Mouse (Mus musculus) frontal cortex, postnatal 36 days (tissue): ENCODE measurements at regions not wholly inside any gene's neighbourhood (a gene's known extent, or its start where the extent isn't known, plus 50 kb on each side); places are given as distances from the start of the nearest gene placed in this dataset.
A peak's percentile ranks its signal among the peaks of the same experiment; 100 is the strongest.

Experiments
- DNase-seq, 2 experiments: peaks; one replicate each; pipeline ENCODE4 v3.0.0; 2022; ENCODE audit warnings: low spot score in 2 of 2

DNA sequence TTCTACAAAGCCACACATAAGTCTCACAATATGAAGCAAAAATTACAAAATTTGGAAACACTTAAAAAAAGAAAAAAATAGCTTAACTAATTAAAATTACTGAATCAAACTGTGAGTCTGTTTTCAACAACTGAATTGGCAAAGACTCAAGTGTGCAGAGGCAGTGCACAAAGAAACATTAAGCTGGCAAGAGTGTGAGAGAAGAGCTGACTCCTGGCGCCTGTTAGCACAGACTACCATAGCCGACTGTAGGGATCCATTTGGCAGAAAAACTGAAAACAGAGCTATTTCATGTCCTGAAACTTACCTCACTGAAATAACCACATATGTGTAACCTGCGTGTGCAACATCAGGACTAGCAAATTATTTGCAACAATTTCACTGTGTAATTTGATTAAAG is 746.4 kb upstream of the Cypt12 start:
- DNase-seq, result no peak

DNA sequence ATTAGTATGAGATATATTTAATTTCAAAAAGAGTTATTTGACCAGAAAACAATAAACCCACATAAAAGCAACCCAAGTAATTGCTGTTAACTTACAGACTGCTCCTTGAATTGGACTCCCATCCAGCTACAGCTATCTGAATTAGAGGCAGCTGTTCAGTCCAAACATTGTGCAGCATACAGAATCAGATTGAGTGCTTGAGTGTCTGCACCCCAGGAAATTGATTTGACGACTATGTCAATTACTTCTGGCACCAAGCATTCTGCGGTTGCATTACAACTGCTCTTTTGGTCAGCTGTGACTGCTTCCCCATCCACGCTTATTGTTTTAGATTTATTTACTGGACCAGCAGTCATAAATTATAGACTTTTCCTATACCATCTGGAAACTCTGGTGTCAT is 734.2 kb upstream of the Cypt12 start:
- DNase-seq, result no peak

DNA sequence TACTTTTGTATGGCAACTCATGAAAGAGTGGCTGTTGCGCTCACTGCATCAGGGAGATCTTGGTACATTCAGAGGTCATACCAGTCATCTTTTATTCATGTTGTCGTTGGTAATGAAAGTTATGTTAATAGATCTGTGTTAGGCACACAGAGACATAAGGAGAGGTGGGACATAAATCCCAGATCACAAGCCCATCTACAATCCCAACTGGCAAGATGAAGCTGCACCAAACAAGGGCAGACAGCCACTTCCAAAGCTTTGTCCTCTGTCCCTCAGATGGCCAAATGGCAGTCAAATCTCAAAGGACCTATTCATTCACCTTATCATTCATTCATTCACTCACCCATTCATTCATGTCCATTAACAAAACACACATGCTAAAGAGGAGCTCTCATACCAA is 731.4 kb upstream of the Cypt12 start:
- no peak for DNase-seq

DNA sequence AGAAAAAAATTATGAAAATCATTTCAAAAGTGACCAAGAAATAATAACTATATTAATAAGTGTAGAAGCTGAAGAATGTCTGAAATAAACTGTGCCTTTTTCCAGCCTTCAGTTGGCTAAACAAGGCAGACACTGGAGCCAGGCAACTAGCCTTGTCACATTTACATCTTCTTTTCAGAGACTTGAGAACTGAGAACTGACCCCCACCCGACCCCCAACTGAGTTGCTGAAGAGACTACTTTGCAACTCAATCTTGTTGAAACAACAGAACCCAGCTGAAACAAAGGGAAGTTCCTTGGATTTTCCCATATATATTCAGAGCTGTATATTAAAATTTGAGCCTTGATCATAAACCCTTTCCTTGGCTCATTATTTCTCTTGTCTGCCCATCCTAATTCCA is 709.8 kb upstream of the Cypt12 start:
- no peak for DNase-seq

DNA sequence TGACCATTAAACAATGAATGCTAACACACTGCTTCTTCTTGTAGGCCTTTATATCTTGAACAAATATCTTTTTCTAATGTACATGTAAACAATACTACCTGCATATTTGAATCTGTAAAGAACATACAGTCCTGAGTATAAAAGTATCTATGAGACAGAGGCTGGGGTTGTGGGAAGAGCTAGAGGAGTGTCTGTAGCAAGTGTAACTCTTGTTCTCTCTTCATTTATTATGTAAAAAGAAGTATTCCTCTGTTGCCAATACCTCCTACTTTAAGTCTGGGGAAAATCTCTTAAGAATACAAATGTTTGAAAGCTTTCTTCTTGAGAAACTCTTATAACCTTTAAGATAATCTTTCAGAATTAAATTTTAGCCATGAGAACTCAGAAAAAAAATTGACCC is 689.8 kb upstream of the Cypt12 start:
- DNase-seq, result no peak

DNA sequence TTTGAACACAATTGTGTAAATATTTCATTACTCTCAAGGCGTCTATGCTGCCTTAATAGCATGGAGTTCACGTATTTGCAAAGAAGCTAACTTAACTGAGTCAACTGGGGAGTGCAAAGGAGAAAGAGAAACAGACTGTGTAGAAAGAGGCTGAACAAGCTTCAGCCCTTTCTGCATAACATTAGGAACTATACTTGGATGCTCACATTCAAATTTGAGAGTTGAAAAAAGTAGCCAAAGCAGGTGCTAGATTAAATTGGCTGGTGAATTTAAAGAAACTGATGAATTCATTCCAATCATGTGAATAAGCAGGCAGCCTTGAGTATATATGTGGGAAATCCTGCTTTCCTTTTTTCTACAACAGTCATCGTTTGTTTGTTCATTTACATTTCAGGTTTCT is 689.1 kb upstream of the Cypt12 start:
- DNase-seq, result peak in 1 of 2 experiments; percentile 8

DNA sequence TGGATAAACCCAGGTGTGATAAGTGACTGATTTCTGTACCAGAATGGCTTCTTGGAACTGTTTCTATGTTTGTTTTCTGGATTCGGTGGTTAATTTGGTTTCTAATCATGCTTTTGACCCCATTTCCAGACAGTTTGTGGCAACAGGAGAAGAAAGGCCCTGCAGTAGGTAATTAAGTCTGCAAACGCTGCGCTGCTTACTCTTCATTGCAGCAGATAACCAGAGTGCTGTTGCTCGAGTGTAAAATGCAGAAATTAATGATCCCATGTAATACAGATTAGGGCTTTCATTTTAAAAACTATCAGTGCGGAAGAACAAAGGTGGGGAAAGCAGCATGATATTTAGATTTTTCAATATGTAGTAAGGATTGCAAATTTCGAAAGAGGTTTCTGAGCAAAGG is 667.0 kb upstream of the Cypt12 start:
- DNase-seq, result no peak

DNA sequence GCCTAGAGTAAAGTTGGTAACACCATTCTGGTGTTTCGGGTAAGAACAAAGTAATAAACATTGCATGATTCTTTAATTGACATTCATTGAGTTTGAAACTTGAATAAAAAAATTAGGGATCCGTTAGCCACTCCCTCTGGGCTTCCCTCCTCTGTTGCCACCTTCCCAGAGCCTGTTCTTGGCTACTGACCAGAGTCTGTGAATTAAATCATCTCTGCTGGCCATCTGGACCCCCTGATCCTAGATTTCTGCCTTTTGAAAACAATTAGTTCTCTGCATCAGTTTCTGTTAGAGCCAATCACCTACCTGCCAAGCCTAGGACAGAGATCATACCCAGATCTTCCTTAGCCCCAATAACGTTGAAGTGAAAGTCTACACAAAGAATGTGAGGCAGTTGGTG is 665.3 kb upstream of the Cypt12 start:
- DNase-seq, result no peak

DNA sequence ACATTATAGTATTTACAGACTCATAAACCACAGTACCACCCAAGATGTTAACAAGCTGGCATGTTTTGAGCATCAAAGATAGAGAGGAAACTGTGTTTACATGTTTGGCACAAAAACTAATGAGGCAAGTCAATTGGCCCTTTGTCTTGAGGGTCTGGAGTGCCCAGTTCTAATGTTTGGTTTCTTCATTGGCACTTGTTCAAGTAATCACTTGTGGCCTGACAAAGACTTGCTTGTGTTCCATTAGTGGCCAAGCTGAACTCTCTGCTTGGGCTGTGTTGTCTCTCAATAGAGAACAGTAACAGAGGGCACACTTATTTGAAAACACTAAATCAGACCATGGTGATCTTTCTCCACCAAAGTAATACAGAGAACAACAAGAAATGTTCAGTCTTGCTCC is 630.7 kb upstream of the Cypt12 start:
- no peak for DNase-seq

DNA sequence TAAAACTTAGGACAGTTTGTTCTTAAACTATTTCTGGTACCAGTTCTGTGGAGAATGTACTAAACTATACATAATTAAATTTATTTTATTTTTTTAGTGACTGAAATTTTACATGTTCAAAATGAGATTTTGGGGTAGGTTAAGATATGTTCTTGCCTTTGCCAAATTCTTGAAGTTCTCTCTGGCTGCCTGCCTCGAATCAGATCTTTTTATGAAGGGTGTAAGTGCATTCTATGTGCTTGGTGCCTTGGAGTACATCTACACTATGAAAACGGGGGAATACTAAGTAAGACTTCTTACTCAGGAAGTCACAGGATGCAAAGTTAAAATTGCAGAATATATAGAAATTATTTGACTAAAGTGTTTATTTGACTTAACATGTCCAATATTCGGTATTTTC is 629.8 kb upstream of the Cypt12 start:
- no peak for DNase-seq

DNA sequence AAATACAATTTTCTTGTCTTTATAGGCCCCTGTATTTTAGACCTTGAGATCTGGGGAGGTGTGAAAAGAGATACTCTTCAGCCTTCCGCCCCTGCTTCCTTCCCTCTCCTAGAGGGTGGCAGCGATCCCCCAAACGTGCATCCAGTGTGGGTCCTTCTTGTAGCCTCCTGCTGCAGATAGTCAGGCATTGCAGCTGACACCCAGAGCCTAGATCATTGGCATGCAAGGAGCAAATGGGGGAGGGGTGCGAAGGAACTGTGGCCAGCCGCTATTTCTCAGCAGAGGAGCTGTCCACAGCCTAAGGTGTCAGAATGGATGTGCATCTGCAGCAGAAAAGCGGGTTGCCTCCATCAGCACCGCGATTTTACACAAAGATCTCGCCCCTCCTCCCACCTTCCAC is 629.0 kb upstream of the Cypt12 start:
- no peak for DNase-seq

DNA sequence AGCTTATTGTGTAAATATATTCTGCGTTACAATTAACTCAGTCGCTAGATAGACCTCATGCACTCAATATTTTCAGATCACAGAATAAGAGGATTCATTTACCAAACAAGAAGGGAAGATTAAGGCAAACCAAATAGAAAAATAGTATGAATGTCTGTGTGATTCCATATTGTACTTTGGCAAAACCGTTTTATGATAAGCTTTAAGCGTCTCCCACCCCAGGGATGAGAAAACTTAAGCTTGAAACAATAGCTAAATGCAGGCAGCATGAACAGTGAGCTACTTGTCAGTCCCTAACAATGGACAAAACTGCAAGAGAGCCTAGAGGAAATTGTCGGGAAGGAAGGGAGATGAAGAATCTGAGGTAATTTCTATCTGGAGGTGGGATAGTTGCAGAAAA is 628.3 kb upstream of the Cypt12 start:
- no peak for DNase-seq

DNA sequence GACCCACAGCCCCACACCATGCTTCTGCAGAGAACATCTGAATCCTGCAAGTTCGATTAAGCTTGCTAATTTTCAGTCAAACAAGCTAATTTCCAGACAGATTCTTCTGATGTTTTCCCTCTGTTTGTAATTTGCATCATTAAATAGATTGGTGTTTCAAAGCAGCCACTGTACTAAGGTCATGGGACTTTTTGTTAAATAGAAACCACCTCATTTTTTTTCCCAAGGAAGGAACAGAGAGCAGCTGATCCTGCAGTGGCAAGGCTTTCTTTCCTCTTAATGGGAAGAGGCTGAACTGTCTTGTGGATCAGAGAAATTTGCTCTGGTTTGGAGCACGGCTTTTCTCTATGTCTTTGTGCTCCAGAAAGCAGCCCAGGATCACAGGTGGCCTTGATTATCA is 625.9 kb upstream of the Cypt12 start:
- DNase-seq, result no peak

DNA sequence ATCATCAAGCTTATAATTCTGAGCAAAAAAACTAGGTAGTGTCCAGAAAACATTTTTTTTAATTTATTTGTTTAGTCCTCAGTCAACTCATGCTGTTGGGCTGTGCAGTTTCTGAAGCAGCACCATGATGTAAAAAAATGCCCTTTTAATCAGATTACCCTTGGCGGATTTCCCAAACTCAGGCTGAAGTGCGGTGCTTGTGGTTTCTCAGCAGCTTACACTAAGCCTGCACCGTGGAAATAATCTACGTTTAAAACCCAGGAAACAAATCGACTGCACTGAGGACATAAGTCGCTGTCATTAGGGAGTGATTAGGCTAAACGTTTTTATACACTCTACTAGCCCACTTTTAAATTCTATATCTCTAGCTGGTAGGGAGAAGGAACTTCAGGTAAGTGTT is 623.4 kb upstream of the Cypt12 start:
- no peak for DNase-seq

DNA sequence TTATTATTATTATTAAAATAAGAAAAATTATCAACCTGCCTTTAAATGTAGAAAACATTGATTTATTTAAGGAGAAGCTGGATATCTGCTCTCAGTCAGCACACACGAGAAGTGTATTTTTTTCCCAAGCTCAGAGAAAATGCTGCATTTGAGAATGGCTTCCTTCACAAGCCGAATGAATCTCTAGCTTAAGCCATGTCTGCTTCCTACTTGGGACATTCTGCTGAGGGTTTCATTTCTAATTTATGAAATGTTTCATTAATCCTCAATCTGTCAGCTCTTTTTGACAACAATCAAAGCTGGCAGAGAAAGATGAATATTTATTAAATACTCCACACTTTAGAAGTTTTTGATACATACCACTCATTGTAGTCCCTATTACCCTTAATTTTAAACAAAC is 622.4 kb upstream of the Cypt12 start:
- DNase-seq, result no peak

DNA sequence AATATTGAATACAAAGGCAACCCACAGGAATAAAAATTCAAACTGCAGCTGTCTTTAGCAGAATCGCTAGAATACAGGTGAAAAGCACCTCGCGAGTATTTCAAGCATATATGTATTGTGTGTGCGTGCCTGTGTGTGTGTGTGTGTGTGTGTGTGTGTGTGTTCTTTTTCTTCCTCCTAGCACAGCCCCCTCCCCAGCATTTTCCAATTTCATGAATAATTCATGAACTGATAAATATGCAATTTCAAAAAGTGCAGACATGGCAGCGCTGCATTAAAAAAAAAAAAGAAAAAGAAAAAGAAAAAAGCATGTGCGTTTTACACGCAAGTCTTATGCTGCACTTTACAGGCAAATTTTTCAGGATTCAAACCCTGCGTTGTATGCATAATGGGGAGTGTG is 621.9 kb upstream of the Cypt12 start:
- no peak for DNase-seq

DNA sequence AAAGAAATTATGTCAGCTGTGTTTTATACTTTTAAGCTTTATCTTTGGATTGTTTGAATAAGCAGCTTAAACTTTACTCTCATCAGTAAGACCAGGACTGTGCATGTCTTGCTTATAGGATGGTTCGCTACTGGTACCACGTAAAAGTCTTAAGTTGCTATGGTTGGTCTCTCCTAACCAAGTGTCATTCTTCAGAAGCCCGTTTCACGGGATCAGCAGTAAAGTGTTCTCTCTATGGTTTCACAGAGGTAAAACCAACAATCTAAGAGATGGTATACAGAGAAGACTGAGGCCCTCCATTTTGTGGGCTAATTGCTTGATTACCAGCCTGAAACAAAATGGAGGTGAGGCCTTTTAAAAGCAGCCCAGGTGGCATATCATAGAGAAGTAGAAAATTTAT is 621.4 kb upstream of the Cypt12 start:
- no peak for DNase-seq

DNA sequence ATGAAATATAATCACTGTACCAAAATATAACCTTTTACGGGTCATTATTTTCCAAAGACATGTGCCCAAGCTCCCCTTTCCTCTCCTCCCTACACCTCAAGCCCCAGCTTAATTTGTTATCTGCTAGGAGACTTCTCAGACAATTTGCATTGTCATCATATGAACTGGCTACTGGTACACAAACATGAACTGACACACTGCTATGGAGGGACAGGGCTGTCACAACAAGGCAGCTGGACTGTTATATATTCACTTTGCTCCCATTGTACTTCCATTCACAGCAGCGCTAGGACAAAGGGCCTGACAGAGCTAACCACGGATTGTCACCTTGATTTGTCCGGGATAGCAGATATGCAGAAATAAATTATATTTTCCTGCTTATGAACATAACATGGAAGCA is 620.5 kb upstream of the Cypt12 start:
- DNase-seq, result no peak

DNA sequence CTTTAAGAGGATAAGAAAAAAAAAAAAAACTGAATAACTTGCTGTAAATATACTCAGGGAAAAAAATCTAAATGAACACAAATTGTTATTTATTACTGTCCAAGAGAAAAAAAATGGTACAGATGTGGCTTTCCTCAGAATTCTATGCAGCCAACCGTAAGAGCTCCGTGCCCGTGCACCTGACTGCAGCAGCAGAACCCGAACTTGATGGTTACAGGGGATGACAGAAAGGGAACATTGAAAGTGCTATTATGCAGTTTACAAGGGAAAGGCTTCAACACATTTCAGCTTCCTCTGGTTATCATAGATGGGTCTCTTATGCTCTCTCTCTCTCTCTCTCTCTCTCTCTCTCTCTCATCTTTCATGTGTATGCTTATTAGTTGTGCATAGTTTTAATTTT is 618.8 kb upstream of the Cypt12 start:
- no peak for DNase-seq

DNA sequence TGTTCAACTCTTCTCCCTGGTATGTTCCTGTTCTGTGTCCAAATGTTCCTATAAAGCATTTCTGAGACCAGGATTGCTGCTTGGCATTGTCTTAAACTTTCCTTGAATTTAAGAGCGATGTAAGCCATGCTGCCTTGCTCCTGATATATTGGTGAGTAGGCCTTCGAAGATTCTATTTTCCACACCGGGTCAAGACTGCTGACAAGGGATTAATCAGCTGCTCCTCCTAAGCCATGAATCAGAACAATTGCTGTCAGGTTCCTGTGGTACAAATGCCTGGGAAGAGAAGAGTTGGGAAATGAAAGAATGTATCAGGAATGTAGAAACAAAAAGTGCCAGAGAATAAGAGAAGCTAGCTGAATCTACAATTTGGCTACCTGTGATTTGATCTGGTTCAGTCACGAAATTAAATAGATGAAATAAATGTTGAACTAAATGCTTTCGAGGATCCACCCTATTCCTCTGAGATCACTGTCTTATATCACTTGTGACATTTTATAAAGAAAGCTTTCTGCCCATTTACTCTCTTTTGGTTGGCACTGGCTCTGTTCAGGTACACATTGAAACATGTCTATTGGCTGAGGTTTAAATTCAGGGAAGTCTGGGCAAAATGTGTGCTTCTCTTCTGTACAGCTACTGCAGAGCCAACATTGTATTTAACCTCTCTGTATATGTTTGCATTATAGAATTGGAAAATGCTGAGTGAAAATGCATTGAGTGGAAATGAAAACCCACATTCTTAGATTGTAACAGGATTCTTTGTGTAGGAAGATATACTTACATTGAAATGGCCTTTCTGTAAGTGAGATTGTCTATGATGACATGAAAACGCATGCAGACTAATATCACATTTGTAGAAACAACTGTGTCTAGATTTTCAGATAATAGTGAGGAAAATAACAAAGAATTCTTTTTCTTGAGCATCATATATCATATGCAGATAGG is 617.5 kb upstream of the Cypt12 start:
- DNase-seq, result no peak

DNA sequence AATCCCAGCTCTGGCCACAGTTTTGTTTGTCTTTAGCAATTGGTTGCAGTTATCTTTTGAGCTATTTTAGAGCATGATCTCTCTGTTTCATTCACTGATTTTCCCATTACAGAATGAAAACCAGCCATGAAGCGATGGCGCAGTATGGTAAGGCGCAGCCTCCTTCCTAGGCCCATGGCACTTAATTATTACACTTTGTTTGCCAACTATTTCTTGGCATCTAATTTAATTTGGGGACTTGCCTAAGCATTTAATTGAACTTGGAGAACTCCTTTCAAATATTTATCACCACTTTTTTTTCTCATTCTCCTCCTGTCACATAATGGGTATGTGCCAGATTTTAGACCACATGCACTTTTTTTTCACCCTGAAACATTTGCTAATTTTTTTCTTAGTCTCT is 588.0 kb upstream of the Cypt12 start:
- DNase-seq, result no peak
